Mouse (Mus musculus) heart, postnatal 4 days (tissue): ENCODE results near the gene Ppm1l. TPM values are rescaled to one million over a fixed set of nuclear protein-coding genes. Genes with fewer than 3 reads are reported as not detected.

ENCODE experiments used
- DNase-seq: peaks from one replicate; pipeline ENCODE4 v3.0.0; 2021
- total RNA-seq, 2 experiments: library from RNA; stranded (reverse); gene quantifications; 2 replicates each; pipeline ENCODE4 v1.2.3; 2021

Ppm1l gene
- total RNA-seq, 2 experiments from 2014 or later = 23.0 to 26.1 TPM

DNA sequence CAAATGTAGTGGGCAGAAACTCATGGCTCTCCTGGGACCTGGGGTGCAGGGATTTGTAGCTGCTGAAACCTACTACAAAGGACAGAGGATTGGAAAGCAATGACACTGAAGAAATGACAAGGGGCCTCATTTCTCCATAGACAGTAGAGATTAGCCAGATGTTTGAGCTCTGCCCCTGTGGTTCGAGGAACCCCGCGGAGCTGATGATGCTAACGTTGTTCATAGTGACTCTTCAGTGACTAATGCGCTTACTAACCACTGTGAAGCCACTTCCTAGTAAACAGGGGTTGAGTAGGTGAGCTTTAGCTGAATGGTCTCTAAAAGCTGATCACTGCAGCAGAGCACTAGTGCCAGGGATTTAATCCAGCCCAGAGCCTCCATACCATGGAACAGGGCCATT lies 124.1 kb downstream of the Ppm1l start:
- no peak for DNase-seq

DNA sequence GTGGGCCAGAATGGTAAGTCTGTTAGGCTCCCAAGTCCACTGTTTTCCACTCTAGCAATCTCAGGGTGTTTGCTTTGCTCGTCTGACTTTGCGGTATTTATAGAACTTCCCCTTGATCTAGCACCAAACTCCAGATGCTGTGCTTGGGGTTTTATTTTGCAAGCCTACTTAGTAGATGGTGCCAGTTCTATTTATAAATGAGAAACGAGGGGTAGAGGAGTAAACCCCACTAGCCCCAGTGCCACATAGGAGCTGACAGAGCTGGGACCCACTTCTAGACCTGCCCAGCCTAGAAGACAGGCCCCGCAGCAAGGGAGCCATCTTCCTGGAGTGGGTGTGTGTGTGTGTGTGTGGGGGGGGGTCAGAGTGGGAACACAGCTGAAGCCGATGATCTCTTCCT lies 130.3 kb downstream of the Ppm1l start:
- no peak for DNase-seq

DNA sequence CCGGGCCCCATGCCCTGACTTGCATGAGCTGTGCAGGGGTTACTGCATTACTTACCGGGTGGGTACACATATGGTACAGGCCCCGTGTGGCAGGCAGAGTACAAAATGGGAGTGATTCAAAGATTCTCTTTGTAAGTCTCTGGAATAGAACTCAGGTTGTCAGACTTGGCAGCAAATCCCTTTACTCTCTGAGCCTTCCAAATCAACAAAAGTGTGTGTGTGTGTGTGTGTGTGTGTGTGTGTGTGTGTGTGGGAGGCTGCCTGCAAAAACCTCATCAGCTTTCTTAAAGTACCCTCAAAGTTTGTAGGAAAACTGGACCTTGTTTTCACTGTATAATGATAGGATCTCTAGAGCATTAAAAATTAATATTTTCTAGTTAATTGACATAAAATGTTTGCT lies 132.4 kb downstream of the Ppm1l start:
- no peak for DNase-seq

DNA sequence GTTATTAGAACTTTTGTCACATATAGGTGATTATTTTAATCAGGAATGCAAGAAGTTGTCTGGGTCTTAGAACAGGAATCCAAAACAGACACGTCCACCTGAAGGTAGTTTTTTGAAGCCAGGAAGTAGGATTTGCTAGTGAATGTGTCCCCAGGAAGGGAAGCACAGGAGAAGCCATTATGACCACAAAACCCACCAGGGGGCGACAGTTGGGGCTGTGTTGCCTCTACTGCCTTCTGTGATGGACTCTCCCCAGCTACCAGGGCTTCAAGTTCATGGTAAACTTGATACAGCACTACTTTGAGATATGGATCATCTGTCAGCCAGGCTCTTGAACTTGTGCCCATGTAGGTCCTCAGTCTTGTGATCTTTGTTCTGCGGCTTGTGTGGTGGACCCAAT lies 137.7 kb downstream of the Ppm1l start:
- no peak for DNase-seq

DNA sequence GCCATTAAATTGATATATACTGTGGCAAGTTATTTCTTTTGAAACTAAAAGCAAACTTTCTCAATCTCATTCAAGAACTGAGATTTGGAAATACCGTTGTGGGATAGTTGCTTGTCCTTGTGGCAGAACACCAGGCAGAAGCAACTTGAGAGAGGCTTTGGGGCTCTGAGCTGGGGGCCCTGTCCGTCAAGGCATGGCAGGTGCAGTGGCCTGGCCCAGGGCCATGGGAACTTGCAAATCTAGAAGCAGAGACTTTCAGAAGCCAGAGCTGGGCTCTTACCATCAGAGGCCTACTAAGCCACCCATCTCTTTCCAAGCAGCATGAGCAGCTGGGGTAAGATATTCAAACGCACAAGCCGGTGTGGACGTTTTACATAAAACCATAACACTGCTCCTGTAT lies 139.4 kb downstream of the Ppm1l start:
- no peak for DNase-seq

DNA sequence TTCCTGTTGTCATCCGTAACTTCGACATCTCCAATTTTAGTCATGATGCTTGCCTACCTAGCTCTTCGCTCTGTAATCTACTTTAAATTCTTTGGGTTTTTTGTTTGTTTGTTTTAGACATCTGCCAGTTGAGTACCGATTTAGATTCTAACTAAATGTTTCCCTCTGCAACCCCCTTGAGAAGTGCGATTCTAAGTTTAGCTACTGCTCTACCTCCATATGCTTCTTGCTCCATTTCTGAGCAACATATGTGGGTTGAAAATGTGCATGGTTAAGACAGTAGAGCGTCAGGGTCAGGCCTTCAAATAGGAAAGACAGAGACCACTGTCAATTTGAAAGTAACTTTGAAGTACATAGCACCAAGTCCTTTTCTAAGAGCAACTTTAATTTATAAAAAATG lies 142.1 kb downstream of the Ppm1l start:
- no peak for DNase-seq

DNA sequence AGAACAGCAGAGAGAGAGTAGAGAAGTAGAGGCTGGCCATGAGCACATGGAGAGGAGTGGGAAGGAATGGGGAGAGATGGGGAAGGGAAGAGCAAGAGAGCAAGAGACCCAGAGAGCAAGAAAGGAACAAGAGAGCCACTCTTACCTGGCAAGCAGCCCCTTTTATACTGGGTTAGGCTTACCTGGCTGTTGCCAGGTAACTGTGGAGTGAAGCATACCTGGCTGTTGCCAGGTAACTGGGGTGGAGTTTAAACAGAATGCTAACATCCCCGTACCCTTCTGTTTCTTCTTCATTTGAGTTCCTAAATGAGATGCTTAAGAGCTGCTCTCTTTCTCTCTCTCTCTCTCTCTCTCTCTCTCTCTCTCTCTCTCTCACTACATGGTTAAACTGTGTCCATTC lies 145.3 kb downstream of the Ppm1l start:
- no peak for DNase-seq

DNA sequence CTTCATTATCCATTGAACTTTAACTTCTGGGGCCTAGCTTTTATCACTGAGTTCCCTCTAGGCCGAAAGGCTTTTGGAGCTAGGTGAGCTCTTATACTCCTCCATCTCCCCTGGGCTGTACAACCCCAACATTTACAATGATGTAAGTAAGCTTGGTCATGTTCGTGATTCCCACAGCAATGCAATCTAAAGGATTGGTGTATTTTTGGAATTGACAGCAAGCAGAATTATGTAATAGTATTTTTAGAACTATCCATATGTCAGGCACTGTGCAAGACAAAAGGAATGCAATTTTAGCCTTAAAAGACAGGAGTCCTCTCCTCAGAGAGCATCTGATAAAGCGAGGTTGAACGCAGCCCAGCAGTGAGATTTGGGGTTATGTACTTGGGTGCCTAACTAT lies 149.1 kb downstream of the Ppm1l start:
- DNase-seq = no peak

DNA sequence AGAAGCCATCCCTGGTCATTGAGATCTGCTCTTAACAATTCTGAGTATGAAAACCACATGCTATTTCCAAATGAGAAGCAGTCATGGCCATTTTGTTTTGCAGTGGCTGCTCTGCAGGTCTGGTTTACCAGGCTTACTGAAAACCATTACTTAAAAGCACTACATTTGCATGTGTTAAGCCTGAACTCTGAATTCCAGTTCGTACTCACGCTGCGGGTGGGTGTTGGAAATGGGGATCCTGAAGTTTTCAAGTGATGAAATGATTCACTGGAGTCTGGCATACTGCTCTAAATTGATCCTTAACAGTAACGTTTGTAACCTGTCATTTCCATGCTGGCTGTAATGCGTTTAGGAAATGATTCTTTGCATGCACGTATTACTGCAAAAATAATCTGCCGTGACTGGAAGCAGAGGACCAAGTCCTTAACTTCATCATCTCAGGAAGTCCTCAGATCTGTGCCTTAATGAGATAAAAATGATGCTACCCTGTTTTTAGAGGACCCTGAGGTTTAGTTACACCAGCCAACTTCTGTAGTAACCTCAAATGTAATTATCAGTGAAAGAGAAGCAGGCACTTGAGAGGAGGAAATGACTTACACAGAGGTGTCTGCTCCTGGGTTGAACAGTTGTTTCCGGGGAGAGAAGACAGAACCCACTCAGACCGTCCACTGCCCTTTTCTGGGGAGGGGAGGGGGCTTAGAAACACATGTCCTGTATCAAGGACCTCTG lies 151.8 kb downstream of the Ppm1l start:
- DNase-seq = no peak

DNA sequence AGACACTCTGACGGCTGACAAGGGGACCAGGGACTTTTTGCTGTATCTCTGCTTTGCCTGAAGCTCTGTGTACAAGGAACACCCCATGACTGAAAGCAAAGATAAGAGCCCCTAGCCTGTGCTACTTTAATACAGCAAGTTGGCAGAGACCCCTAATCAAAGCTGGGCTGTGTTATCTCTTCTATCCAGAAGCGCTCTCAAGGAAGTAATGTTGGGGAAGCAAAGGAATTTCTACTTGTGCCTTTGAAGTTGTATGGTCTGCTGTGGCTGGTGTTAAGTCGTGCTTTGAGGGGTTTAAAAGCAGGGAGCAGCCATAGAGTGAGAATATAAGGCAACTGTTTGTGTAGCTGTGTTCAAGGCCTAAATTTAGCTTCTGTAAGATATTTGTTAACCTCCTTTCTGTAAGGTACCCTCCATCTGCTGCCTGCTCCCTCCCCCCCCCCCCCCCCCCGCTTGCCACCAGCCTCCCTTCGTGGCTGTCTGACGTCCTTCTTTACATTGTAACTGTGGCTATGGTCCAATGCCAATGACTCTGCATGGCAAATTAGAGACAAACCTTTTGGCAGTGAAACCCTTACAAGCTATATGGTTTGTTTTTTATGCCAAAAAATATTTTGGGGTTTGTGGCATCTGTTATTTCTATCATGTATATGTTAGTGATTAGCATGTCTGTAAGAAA lies 152.9 kb downstream of the Ppm1l start:
- no peak for DNase-seq

DNA sequence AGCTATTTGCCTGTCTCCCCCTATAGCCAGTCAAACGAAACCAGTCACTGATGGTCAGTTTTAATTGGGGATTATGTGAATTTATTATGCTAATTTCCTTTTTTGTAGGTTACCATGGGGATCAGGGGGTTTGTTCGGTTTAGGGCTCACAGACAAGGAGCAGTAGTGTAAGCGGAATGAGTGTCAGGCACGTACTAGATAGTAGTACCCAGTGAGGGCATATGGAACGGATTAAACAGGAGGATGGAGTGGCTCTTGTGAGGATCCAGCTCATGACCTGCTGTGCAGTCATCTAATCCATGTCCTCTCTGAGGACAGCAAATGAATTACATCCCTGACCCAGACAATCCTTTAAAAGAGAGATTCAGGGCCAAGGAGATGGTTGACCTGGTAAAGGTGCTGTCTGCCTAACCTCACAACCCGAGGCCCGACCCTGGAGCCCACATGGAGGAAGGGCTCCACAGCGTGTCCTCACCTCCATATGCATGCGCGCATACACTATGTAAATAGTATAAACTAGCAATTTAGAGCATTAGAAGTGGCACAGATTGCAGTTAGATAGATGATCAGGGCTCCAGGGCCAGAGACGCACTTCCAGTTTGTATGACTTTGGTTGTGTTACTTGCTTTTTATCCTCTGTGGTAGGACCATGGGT lies 153.6 kb downstream of the Ppm1l start:
- no peak for DNase-seq

DNA sequence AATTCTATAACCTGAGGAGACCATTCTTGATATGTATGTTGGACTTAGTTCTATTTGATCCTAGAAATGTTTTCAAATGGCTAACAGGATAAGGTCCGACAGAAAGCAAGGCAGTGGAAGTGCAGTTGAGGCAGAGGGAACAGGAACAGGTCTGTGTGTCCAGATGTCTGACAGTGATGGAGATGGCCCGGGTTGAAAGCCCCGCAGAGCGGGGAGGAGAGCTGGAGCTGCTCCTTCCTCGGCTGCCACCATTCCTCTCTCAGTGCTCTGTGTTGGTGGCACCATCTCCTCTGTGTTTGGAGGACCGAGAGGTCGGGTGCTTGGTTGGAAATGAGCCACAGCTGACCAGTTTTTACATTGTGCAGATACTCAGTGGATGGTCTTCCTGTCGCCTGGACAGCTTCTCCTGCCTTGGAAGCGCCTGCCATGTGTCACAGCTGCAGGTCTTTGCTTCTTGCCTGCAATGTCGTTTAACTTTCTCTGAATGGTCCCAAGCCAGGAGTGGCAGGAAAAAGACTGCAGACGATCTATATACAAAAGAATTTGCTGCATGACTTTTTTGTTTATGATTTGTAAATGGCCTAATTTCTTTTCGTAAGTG lies 159.3 kb downstream of the Ppm1l start:
- no peak for DNase-seq

DNA sequence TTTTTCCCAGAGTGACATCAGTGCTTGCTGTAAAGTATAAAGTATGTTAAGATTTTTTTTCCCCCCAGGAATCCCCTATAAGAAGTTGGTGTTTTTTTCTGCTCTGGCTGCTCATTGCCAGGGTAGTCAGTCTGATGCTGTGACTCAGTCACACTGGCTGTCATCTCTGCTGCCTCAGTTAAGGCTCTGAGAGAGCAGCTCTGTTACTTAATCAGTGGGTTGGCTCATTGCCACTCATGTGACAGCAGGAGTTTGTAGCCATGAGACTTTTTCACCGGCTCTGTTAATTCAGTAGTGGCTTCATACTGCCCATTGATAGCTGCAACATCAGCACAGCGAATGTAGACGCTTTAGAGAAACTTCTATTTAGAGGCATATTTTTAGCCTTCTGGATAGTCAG lies 163.3 kb downstream of the Ppm1l start:
- DNase-seq = peak; percentile 30

DNA sequence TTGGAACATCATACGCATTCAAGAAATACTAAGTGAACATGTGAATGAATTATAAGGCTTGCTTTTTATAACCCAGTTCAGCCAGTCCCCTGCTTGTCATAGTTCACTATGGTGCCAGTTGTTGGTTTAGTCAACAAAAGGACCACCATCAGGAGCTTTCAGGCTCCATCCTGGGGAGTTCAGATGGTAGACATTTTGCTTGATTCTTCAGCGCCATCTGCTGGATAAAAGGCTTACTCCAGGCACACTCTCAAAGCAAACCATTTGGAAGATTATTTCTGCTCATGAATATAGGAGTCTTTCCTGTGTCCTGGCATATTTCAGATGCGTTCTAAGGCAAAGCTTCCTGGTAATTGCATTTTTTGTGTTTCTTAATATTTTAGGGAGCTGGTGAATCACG lies 165.2 kb downstream of the Ppm1l start:
- DNase-seq = peak; percentile 80

DNA sequence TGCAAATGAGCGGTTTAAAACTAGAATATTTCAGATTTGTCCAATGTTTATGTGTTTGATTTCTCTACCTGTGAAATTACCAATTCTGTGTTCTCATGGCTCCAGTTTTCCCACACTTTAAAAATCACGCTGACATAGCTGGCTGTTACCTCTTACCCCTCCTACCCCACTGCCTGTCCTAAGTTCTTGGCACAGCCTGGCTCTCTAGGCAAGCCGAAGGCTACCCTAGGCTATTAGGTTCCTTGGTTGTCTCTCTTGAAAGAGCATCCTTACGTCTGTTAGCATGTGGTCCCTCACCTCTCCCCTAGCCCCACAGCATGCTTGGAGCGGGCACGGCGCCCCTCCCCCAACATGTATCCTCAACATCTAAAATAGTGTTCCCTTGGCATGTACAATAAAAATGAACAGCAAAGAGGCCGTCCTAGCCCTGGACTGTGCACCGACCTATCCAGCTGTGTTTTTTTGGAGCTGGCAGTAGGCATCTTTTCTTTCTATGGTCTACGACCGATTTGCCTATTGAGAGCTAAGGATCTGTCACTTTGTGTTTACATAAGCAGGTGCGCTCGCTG lies 167.4 kb downstream of the Ppm1l start:
- no peak for DNase-seq

DNA sequence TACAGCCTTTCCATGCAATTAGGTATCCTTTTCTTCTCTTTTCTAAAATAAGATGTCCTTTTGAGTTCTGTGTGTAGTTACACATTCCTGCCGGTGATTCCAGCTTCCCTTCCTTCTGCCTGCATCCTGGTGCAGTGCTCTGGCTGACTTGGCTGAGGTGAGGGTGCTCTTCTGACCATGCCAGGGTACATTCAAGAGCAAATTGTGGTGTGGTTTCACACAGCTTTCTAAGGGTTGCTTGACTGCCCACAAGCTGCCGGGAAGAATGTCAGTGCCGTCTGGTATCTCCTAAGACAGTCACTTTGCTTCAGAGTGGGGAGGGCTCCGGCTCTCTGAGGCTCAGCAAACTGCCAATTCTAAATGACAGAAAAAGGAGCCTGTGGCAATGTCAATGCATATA lies 167.9 kb downstream of the Ppm1l start:
- DNase-seq = no peak

DNA sequence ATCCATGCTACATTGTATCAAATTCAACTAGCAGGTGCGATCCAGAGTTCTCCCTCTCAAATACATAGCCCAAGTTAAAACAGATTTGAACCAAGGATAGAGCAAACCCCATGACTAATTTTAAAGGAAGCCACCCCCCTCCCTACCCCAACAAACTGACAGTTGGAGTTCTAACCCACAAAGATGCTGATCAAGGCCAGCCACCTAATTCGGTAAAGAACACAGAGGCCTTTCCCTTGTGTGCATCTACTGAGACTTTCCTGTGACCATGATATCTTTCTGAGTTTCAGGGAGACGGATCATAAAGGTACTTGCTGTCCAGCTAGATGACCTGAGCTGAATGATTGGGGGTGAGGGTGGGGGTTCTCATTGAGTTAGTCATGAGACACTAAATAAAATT lies 168.7 kb downstream of the Ppm1l start:
- DNase-seq = no peak

DNA sequence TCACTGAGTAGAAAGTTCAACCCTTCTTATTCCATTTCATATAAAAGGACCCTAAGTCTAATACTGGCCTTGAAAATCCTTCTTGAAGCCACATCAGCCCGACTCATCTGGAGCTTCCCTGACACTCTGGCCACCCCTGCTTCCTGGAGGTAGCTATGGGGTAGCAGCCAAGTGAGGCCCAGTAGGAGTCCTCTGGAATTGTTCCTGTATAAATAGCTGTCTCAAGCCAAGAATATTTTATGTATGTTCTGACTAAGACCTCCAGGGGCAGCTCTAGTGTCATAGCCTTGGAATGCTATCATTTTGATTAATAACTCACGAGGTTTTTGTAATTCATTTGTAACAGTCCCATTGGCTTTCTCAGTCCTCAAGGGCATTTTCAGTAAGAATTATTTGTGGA lies 169.1 kb downstream of the Ppm1l start:
- DNase-seq = no peak

DNA sequence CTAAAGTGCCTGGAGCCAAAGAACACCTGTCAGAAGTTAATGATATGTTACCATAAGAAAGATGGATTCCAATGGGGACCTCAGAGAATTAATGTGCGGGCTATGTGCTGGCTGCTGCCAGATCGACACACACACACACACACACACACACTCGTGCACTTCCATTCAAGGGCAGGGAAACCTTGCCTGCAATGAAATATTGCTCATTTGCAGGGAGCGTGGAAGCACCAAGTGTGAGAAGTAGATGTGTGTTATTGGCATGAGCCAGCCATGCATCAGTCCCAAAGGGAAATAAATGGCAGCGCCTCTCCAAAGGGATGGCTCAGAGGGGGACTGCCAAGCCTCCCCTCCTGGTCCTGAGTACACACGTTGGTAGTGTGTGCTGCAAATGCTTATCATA lies 170.8 kb downstream of the Ppm1l start:
- no peak for DNase-seq

DNA sequence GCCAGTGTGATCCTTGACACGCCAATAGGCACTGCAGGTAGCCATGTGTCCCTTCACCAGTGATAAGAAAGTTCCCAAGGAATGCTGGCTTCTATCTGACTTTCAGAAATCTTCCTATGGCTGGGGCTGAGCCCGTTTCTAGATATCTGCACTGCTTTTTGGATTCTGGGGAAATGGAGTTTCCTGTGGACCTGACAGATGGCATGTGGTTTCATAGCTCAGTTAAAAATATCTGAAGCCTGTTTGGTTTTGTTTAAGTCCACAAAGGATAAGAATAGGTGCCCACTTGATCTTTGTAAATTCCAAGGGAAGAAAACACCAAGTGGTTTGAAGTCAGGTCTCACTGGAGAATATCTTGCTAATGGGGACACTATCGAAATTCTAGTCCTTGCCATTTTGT lies 173.0 kb downstream of the Ppm1l start:
- no peak for DNase-seq

DNA sequence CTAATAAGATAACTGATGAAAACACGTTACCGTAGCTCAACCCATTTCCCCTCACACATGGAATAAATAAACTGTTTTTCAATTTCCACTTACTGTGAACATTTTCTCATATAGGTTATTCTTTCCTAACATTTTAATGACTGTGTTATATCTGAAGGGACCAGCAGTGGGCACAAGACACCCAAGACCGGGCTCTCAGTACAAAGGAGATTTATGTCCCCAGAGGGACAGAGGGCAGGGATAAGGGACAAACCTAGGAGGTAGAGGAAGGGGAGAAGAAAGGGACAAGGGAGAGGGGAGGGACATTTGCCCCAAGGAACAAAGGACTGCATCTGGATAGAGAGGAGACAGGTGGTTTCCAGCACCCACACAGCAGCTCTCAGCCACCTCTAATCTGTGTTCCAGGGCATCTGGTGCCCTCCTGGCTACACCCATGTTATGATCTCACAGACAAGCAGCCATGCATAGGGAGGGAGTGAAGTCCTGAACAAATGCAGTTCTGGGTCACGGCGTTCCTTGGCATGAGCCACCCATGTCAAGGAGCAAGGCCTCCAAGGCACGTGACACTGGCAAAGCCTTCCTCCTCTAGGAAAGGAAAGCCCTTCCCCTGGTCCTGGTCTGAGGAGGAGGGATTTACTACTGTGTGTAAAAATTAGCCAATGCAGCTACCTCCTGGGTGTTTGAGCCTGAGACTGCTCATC lies 174.5 kb downstream of the Ppm1l start:
- no peak for DNase-seq

DNA sequence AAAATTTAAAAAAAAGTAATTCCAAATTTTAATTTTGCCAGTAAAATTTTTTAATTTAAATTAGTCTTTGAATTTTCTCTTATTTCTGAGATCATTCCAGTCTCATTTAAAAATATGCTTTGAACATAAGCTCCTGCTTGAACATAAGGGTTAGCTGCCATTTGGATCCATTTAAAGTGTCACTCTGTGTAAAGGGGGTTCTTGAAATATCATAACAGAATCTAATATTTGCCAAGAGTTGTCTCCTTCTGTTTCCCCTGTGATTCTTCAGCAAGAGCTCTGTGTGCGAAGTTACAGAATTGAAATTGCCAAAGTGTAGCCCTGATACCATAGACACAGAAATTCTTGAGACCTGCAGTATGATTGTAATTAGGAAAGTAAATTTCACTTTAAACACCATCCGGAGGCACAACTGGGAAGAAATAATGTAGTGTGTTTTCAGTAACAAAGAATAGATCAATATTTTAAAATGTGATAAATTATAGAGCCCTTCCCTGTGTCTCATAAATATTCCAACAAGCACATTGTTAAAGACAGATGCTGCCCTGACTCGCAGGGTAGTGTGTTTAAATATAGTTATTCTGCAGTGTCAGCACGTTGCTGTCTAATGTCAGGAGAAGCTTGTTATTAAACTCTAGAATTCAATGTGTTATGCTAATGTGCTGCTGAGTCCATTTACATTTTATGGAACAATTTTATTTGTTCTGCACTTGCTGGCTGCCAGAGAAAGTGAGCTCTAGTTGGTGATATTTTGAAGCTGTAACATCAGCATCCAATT lies 177.8 kb downstream of the Ppm1l start:
- no peak for DNase-seq
